Mouse (Mus musculus): ENCODE results near the gene Fam214a. TPM values are rescaled to one million over a fixed set of nuclear protein-coding genes. Genes with fewer than 3 reads are reported as not detected.
"Not testable (repeated sequence)": the region's sequence is repeated elsewhere in the genome, so short reads cannot be mapped to it uniquely, and the experiment has no call there.

Fam214a gene
- total RNA-seq, 2 experiments from 2014 or later = 13.3 to 15.9 TPM

DNA sequence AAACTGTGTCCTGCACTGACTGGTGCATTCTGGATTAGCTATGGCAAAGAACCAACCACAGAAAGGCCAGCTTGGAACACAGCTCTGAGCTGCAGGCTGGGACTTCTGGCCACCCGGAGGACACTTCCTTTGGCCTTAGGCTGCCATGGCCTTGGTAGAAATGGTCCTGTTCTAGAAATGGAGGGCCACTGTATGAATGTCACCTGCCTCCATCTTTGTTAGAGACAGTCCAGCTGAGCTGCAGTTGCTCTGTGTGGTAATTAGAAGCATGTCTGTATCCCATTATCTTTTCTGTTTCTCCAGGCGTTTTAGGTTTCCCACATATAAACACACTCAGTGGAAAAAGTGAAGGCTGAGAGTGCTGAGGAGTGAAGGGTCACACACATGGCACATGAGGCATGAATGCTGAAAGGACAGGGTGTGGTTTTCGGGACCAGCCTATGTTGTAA, 29.0 kb downstream of the Fam214a start:
- DNase-seq = no peak

DNA sequence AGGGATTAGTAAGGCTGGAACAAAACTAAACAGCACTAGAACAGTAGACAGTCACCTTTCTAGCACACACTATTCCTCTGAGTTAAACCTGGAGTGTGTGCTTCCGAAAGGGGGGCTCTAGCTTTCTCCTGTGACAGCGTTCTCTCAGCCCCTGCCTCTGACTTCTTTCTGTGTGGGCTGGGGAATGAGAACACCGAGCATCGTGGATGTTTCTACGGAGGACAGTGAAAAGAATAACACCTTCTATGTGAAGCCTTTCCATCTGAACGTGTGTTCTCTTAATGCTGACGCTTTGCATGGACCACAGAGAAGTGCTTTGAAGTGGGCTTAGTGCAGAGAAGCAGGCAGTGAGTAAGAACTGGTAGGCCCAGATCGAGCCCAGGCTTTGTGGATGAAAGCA, 29.5 kb downstream of the Fam214a start:
- no peak for DNase-seq

DNA sequence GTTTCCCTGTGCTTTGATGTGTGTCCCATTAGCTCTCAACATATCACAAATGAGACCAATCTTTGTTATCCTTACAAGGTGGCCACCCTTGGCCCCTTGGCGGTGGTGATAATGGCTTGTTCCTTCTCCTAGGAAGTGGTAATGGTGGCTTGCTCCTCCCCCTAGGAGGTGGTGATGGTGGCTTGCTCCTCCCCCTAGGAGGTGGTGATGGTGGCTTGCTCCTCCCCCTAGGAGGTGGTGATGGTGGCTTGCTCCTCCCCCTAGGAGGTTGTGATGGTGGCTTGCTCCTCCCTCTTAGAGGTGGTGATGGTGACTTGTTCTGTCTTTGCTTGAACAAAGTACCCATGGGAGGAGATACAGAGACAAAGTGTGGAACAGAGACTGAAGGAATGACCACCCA, 30.0 kb downstream of the Fam214a start:
- not testable (repeated sequence) for DNase-seq

DNA sequence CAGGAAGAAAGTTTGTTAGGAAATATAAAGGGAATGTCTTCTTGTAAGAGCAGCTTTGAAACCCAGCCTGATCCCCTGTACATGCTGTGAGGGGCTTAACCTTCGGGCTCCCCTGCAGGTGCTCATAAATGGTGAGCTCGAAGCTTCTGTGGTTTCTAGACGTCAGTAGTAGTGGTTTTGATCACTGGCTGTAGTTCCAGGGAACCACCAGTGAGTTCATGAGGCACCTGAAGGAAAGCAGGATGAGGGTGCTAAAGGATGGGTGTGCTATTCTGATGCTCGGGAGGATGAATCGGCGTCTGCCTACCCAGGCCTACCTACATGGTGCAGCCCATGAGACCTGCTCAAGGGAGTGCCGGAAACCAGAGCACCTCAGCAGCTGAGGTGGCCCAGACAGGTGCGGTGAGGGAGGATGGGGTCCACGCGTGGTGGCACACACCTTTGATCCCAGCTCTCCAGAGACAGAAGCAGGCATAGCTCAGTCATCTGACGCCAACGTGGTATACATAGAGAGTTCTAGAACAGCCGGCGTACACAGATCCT, 32.6 kb downstream of the Fam214a start:
- no peak for DNase-seq

DNA sequence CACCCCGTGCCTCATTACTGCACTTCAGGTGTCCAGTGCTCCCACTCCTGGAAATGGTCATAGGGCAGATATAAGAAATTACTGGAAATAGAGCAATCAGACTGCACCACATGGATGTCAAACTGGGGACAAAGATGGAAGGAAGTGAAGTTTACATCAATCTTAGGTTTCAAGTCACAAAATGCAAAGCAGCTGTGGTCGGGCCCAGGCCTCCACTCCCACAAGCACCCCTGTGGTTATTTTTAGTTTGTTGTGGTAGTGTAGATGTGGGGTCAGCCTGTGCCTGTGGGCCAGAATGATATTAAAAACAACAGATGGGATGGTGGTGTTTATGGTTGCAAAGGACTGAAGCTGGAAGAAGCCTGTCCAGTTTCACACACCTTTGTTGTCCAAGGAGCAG, 33.1 kb downstream of the Fam214a start:
- DNase-seq = no peak

DNA sequence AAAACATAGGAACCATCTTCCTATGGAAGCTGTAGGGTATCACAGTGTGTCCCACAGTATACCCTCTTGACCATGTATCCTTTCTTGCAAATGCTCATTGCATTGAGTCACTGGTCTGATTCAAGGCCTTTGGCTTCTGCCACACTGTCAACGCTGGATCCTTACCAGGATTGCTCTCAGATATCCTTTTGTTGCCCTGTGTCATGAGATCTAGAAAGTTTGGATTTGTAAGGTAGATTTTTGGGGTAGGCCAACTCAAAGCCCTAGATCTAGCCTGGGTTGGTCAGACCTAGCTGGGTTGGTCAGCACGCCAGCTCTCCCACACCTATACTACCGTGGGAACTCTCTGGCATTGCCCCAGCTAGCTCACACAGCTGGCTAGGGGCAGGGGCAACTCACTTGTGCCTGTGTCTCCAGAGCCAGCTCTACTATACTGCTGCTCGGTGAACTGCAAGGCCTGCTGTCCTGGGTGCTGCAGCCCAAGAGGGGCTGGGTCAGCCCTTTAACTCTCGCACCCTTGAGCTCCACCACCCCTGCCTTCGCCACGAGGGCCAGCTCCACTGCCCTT, 36.3 kb downstream of the Fam214a start:
- DNase-seq = no peak

DNA sequence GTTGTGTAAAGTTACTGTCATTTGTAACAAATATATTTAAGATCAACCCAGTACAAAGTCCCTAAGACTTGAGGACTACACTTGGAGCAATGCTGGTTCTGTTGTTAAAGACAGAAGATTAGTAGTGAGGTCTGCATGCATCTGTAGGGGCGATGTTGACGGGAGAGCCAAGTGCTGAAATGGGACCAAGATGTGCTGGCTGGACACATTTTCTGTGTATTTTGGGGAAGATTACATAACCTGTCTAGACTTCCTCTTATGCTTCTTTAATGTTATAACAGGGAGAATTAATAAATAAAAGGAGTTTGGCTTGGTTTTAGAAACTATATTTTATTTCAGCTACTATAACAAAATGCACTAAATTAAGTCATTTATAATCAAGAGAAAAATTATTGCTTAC, 37.3 kb downstream of the Fam214a start:
- DNase-seq = no peak

DNA sequence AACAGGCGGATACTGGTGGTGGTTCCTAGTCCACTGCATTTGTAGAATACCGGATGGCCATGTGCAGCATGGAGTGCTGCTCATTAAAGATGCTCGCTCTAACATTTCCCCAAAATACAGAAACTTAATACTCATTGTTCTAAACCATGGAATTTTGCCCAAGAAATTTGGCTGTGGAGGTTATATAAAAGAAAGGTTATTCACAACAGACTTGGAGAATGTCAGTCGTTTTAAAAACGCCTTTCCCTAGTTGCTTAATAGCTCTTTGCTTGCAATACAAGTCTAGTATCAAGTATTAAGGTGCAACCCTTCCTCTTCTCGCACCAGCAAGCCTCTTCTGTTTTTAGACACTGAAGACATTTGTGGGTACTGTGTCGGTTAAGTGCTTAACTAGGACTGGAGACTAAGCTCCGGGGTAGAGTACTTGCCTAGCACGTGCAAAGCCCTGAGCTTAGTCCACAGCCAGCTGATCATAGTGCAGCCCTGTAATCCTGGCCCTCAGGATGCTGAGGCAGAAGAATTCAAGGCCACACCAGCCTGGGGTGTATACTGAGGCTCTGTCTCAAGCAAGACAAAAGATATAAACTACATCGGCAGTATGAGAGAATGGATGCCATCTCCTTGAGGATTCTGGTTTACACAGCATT, 42.0 kb downstream of the Fam214a start:
- no peak for DNase-seq

DNA sequence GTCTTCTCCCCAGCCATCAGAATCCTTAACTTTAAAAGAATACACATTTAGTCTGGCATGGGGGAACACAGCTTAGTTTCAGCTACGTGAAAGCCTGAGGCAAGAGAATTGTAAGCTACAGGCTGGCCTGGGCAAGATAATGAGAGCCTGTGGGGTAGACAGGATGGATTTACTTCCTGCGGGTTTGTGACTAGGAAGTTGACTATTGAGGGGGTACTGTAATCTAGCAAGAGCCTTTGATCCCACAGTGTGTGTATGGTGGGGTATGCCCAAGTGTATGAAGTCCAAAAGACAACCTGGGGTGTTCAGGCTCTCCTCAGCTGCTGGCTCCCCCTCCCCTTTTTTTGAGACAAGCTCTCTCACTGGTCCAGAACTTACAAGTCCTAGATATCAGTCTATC, 43.7 kb downstream of the Fam214a start:
- DNase-seq = no peak

DNA sequence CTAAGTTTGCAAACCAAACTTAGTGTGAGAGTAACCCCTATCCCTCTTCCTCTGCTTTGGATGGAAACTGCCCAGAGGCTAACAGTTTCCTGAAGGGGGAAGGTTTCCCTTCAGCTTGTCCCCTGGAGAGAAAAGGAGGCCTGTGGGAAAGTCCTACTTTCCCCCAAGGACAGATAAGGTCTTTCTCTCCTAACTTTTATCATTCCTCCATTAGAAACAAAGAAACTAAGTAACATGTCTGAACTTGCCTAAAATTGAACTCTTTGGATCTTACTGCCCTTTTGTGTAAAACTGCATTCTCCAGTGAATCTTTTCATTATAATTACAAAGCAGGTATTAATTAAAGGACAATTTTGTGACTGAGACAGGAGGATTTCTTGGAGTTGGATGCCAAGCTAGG, 45.3 kb downstream of the Fam214a start:
- DNase-seq = no peak

DNA sequence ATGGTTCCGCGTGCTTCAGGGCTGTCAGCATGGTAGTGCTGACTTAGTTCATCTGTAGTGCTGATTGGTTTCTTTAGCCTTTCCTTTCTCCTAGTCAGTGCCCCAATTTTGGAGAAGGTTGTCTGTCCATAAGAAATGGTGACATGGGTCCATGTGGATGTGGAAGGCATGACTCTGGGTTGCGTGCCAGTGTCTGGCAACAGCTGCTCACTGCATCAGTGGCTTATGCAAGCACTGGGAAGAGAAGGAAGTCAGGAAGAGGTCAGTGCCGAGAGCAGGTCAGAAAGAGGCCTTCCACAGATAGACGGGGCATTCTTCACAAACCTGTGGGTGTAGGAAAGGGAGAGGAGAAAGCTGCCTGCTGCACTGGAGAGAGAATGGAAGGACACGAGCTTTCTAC, 48.3 kb downstream of the Fam214a start:
- no peak for DNase-seq

DNA sequence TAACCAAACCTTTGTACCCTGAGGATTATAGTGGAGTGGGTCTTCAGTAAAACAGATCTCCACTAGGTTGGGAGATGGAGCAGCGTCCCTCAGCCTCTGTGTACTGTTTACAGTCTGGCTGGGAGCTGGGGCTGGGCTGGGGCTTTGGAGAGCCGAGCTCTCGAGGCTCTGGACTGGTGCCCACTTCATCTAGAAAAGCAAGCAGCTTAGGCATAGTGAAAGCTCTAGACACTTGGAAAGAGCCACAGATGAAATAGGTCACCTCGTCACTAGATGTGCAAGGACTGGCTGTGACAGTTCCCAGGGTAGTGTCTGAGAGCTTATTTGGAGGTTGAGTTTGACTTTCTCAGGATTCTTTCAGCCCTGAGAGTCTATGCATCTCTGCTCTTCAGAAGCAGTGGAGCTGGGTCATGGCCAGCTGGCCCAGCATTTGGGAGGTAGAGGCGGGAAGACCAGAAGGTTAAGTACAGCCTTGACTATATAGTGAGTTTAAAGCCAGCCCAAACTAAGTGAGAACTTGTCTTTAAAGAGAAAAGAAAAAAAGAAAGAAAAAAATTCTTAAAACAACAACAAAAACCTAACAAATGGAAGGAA, 49.0 kb downstream of the Fam214a start:
- peak; percentile 74 for DNase-seq

DNA sequence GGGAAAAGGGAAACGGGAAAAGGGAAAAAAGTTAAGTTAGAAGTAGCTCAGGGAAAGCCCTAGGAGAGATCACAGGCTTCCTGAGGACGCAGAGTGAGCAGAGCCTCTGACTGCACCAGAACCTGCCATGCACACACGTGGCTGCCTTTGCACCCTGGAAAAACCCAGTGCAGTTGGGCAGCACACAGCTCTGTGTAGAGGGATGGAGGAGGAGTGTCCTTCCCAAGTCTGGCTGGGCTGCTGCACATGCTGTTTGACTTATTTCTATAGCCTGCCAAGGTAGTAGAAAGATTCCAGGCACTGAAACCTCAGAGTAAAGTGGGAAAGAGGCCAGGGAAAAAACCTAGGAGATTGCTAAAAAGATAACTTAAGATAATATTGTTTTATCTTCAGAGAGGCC, 49.6 kb downstream of the Fam214a start:
- DNase-seq = peak; percentile 10

DNA sequence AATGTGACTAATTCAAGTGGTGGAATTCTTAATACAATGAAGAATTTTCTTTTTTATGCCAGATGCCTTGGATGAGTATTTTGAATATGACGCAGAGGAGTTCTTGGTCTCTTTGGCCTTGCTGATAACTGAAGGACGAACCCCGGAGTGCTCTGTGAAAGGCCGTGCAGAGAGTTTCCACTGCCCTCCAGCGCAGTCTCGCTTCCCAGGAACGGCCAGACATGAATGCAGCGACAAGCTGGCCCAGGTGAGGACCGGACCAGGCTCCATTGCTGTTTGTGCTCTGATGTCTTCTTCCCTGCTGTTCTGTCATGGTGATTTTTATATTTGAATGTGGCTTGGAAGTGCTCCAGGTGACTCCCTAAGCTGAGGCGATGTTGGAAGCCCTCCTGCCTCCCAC, 51.5 kb downstream of the Fam214a start:
- peak; percentile 17 for DNase-seq

DNA sequence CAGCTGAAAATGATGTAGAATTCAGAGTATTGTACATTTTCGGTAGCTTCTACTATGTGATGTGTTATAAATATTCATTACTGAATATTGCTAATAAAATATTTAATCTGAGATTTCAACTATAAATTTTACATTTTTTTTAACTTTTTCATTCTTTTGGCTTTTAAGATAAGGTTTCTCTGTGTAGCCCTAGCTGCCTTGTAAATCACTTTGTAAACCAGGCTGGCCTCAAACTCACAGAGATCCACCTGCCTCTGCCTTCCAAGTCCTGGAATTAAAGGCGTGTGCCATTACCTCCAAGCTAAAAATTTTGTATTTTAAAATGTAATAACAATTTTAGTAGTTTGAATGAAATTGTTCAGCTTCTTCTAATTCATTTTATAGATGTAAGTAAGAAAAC, 63.9 kb downstream of the Fam214a start:
- DNase-seq = no peak

DNA sequence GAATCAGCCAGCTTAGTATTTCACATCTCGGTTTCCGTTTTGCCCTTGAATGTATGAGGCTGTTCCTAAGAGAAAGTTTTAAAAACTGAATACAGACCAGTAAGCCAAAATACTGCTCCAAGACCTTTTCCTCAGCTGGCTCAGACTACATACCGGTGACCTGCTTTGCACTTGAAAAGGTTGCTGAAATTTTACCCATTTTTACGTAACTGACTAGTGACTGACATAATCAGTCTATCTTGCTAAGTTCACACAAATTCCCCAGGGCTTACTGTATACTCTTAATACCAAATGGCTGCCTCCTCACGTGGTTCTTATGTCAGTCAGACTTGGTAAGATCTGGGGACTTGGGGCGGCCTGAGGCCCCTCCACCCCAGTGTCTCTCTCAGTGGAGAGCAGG, 66.5 kb downstream of the Fam214a start:
- DNase-seq = no peak

DNA sequence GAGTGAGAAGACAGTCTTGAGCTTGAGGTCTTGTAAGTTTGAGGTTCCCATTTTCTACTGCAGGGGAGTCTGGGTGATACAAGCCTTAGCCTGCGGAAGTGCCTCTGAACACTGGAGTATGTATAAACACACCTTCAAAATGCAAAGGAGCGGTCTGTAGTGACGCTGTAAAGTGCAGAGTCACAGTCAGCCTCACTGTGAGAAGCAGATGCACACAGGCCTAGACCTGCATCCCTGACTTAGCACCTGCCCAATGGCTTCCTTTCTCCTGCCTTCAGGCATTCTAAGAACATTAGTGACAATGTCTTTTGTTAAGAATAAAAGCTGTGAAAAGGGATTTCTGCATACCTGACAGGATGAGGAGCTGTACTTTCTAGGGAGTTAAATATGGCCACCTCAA, 66.9 kb downstream of the Fam214a start:
- DNase-seq = no peak

DNA sequence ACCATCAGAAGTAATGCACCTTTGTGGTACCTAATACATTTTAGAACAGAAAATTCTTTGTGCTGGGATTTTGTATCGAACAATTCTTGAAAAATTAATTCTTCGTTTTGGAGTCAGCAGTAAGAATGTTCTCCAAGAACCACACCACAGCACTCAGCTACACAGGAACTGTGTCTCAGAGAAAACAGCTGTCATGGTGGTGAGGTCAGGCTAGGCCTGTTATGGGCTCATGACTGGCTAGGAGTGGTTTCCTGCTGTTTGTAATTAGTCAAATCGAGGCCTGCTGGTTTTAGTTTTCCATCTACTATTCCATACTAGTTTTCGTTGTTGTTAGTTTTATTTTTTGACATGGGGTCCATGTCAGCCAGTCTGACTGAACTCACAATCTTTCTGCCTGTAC, 67.9 kb downstream of the Fam214a start:
- no peak for DNase-seq

DNA sequence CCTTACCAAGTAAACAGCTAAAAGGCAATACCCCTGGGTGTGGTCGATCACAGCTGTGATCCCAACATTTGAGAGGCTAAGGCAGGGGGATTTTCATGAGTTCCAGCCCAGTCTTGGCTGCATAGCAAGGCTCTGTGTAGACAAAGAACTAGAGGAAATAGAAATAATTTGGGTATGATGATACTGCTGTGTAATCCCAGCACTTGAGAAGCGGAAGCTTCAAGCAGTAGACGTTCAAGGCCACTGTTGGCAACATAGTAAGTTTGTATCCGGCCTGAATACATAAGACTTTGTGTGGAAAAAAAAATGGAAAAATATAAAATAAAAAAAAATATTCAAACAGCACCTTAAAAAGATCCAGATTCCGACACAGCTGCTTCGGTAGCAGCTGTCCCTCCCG, 69.9 kb downstream of the Fam214a start:
- DNase-seq = no peak

DNA sequence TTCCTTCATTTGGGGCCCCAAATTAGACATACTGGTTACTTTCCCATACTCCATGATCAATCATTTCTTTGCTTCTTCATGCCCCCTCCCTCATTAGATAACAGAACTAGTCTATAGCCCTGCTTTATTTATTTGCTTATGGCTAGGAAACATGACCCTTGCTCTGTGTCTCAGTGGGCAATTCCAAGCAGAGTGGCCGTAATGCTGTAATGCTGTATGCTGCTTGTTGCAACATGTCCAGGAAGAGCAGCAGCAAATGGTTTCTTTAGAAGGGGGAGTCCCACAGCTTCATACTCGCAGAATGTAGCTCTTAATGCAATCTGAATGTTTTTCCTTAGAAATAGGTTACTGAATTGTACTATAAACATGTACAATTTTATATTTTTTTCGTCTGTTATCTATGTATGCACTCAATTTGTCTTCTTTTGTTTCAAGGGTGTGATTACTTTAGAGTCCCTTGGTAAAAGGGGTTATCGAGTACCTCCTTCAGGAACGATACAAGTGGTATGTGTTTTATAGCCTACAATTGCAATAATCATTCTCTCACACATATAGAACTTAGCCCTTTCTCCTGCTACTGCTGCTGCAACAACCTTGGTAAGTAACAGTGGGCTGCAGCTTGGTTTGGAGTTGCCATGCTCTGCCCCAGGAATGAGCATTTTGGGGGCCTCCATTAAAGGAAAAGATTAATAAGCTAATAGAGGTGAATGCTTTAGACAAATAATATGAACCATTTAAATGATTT, 70.6 kb downstream of the Fam214a start:
- no peak for DNase-seq

DNA sequence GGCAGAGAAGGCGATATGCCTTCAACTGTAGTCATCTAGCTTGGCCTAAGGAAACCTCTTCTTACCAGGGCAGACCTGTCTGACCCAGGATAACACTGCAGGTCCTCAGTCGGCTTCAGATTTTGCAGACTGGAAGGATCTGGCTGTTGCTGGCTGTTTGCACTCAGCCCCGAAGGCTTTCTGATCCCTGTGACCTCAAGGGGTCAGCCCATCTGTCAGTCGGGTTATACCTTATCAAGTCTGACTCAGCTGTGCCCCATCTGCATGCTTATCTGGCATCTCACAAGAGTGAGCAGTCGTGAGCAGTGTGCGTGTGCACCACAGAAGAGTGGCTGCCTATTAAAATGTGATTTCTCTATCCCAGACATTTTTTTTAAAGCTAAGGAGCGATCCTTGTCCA, 71.4 kb downstream of the Fam214a start:
- DNase-seq = no peak

DNA sequence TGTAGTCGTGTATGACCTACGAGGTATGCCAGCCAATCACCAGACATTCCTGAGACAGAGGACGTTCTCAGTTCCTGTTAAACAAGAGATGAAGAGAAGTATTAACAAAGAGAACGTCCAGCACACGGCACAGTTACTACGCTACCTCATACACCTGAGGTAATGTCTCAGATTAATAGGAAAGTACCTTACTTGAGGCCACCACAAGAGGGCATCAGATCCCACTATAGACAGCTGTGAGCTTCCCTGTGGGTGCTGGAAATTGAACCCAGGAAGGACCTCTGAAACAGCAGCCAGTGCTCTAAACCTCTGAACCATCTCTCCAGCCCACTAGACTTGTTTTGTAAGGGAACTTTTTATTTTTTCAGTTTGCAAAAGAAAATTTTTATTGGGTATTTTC, 73.0 kb downstream of the Fam214a start:
- DNase-seq = no peak

DNA sequence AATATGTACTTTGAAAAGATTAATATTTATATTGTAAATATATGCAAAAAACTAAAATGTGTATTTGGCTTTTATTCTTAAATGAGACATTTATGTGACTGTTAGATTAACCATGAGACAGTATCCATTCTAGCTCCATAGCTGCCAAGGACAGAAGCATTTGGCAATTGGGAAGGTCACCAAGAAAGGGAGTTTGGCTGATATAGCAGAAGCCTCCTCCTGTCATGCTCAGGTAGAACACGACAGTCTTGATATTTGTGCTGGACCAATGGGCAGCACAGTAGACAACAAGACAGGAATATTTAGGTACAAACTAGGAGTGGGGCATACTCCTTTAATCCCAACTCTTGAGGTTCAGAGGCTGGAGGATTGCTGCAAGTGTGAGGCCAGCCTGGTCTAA, 79.7 kb downstream of the Fam214a start:
- DNase-seq = no peak
